Mouse (Mus musculus) lung, adult 2 months (tissue): ENCODE results near the gene Ltb. TPM values are rescaled to one million over a fixed set of nuclear protein-coding genes. Genes with fewer than 3 reads are reported as not detected.
A peak's percentile ranks its signal among the peaks of the same experiment; 100 is the strongest.

Source experiments
- DNase-seq: peaks from one replicate; pipeline ENCODE4 v3.0.0; 2022
- H3K4me1 ChIP-seq: fragments of 200-500 bp; 2 replicates; pipeline ENCODE4 v1.6.1; 2011; ENCODE audit warnings: low read length; ENCODE audit not compliant: control insufficient read depth, insufficient read depth
- H3K4me3 ChIP-seq: fragments of 200-500 bp; replicated peaks from 2 replicates; pipeline ENCODE3; 2011; ENCODE audit warnings: low read depth, mild to moderate bottlenecking, control low read depth, low read length; ENCODE audit errors: extremely low read depth
- CTCF ChIP-seq: fragments of 200-500 bp; IDR thresholded peaks from 2 replicates; pipeline ENCODE4 v1.5.1; 2011; ENCODE audit warnings: mild to moderate bottlenecking, low read length, control low read depth; ENCODE audit not compliant: insufficient read depth
- POLR2A ChIP-seq: fragments of 200-500 bp; IDR thresholded peaks from 2 replicates; pipeline ENCODE4 v1.6.1; 2011; ENCODE audit warnings: low read depth, mild to moderate bottlenecking, control low read depth, low read length, borderline replicate concordance; ENCODE audit errors: extremely low read depth
- WGBS: fragments of 180-500 bp; shearing (Covaris S2); methylation state at CpG from one replicate; pipeline ENCODE4 v1.1.7; 2018; 5-methylcytosine and 5-hydroxymethylcytosine counted together
- polyA plus RNA-seq: library from polyadenylated mRNA; depleted of rRNA; stranded (reverse); fragments of >200 nt; gene quantifications from 2 replicates; pipeline ENCODE4 v1.2.3, GENCODE M21; 2012

Gene Ltb
- polyA plus RNA-seq, 1 experiment: 29.9 TPM

DNA sequence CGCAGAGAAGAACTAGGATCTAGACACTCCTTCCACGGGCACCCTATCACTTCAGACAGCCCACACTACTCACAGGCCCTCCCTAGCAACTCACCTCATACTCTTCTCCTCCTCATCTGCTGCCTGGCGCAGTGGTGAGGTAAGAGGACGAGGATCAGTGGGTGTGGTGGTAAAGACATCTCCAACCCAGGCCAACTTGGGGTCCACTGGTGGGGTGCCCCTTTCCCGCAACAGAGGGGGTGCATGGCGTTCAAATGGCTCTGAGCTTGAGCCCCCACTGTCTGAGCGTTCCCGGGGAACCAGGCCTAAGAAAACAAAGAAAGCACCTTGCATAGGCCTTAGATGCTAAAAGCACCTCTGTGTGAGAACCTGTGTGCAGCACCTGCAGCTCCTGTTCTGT lies 37.0 kb upstream of the Ltb start:
- Histone ChIP-seq H3K4me1 (peaks cover 8% of the 10 kb centered on the region), H3K4me3 (no peak overlapping the region)
- DNase-seq: no peak
- TF ChIP-seq POLR2A: no peak
- TF ChIP-seq CTCF: no peak
- 87% methylated on average over 8 of the region's 8 CpGs for WGBS

GRCm38 (mm10) chr17:35157661-35158175 lies 36.5 kb upstream of the Ltb start:
- TF ChIP-seq CTCF (no peak), POLR2A (no peak)
- 93% methylated on average over 8 of the region's 8 CpGs for WGBS
- no peak overlapping the region for H3K4me3 ChIP-seq

GRCm38 (mm10) chr17:35158850-35159593 lies 35.2 kb upstream of the Ltb start:
- no peak for DNase-seq
- Histone ChIP-seq H3K4me1 (peaks cover 18% of the 10 kb centered on the region), H3K4me3 (no peak overlapping the region)
- 90% methylated on average over 16 of the region's 16 CpGs for WGBS
- TF ChIP-seq CTCF: no peak
- no peak for TF ChIP-seq POLR2A

More at GRCm38 (mm10) chr17:35157661-35158175, 36.5 kb upstream of the Ltb start:
- no peak for DNase-seq
- H3K4me1 ChIP-seq: peaks cover 13% of the 10 kb centered on the region

- no peak for DNase-seq
- Histone ChIP-seq H3K4me1 (peaks cover 18% of the 10 kb centered on the region), H3K4me3 (no peak overlapping the region)
- TF ChIP-seq CTCF: no peak
- TF ChIP-seq POLR2A: no peak
- 86% methylated on average over 7 of the region's 7 CpGs for WGBS
Measured at GRCm38 (mm10) chr17:35159638-35160037, 34.6 kb upstream of the Ltb start.

- WGBS: 58% methylated on average over 11 of the region's 11 CpGs
- Histone ChIP-seq H3K4me1 (peaks cover 23% of the 10 kb centered on the region), H3K4me3 (no peak overlapping the region)
- TF ChIP-seq POLR2A: no peak
- no peak for TF ChIP-seq CTCF
- DNase-seq: no peak
Measured at GRCm38 (mm10) chr17:35161421-35161820, 32.8 kb upstream of the Ltb start.

DNA sequence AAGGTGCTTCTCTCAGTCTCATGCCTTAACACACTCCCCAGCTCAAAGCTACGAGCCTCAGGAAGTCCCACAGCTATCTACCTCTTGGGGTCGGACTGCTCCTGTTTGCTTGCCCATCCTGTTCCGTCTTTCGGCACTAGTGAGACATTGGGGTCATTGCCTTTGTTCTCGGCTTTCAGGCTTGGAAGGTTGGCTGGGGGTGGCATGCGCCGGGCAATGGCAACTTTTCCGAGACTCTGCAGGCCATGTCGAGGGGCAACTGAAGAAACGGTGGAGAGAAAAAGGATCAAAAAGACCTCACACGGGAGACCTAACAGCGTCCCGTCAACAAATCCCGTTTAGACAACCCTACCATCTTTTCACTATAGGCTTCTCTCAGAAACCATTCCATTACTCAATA lies 32.1 kb upstream of the Ltb start:
- TF ChIP-seq POLR2A (no peak), CTCF (no peak)
- H3K4me1 ChIP-seq: peaks cover 23% of the 10 kb centered on the region
- DNase-seq: no peak
- WGBS: 44% methylated on average over 14 of the region's 14 CpGs
- no peak overlapping the region for H3K4me3 ChIP-seq

- H3K4me3 ChIP-seq: peak overlapping the region; percentile 42
- TF ChIP-seq CTCF (no peak), POLR2A (no peak)
- H3K4me1 ChIP-seq: peaks cover 23% of the 10 kb centered on the region
- DNase-seq: peak; percentile 54
- WGBS: 11% methylated on average over 12 of the region's 12 CpGs
Measured at GRCm38 (mm10) chr17:35162730-35163129, 31.5 kb upstream of the Ltb start.

DNA sequence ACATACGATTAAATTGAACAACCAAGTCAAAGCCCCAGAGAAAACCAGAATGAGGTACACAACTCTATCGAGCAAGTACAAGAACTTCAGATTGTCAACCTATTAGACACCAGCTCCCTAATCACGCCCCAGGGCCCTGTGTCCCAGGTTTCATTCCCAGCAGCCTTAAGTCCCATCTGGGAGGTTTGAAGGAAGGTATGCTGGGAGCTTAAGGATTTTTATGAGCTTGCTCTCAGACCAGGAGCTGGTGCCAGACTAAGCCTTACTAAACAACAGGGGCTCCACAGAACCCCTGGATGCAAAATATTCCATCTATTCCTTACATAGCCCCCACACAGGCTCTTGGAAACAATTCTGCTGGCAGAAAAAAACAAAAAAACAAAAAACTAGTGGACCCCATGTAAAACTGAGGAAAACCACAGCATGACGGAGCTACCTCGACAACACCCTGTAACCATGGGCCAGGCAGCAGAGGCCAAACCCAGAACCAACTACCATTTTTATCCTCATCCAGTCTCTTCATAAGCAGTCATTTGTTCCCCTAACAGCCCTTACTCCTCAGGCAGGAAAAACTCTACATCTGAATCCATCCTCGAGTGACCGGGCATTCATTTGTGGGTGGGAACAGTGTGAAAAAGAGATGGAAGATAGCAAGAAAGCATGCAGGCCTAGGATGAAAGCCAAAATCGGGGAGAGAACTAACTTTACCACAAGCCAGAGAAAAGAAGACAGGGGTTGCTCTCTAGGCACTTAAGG lies 30.7 kb upstream of the Ltb start:
- no peak for DNase-seq
- WGBS: 4% methylated on average over 8 of the region's 8 CpGs
- TF ChIP-seq POLR2A: no peak
- no peak for TF ChIP-seq CTCF
- Histone ChIP-seq H3K4me1 (peaks cover 23% of the 10 kb centered on the region), H3K4me3 (peak overlapping the region; percentile 92)

DNA sequence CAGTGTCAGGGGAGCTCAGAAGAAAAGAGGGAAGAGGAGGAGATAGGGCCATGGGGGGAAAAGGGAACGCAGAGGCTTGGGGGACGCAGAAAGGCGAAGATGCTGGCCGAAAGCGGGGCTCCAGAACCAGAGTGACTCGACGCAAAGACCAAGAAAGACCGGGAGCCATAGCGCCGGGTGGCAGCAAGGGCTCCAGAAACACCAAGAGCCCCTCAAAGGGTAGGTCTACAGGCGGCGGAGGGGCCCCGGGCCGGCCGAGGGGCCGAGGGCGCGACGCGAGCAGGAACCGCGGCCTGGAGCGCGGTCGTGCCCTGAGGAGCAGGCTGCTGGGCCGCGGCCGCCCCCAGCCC lies 30.0 kb upstream of the Ltb start:
- no peak for DNase-seq
- H3K4me3 ChIP-seq: peak overlapping the region; percentile 92
- WGBS: under 1% methylated on average over 27 of the region's 28 CpGs
- H3K4me1 ChIP-seq: peaks cover 23% of the 10 kb centered on the region
- TF ChIP-seq POLR2A: no peak
- no peak for TF ChIP-seq CTCF
